Mouse (Mus musculus) bone marrow, adult 2 months (tissue): Measurements from ENCODE around the gene Shisa7. TPM values are rescaled to one million over a fixed set of nuclear protein-coding genes. Genes with fewer than 3 reads are reported as not detected.
A peak's percentile ranks its signal among the peaks of the same experiment; 100 is the strongest.
"Not testable (repeated sequence)": the region's sequence is repeated elsewhere in the genome, so short reads cannot be mapped to it uniquely, and the experiment has no call there.

ENCODE experiments used
- H3K27ac ChIP-seq: fragments of 200-500 bp; 2 replicates; pipeline ENCODE4 v1.5.1; 2012; ENCODE audit warnings: low read depth, mild to moderate bottlenecking, control low read depth, inconsistent platforms, low read length; ENCODE audit not compliant: control insufficient read depth, poor library complexity, insufficient read depth
- H3K4me1 ChIP-seq: fragments of 200-500 bp; 2 replicates; pipeline ENCODE4 v1.6.1; 2011; ENCODE audit warnings: low read length; ENCODE audit not compliant: control insufficient read depth, insufficient read depth
- H3K4me3 ChIP-seq: fragments of 200-500 bp; replicated peaks from 2 replicates; pipeline ENCODE3; 2011; ENCODE audit warnings: mild to moderate bottlenecking, low read depth, low read length, control low read depth; ENCODE audit not compliant: control insufficient read depth
- CTCF ChIP-seq: fragments of 200-500 bp; IDR thresholded peaks from 2 replicates; pipeline ENCODE4 v1.5.1; 2011; ENCODE audit warnings: low read length, control low read depth; ENCODE audit not compliant: control insufficient read depth, insufficient read depth
- POLR2A ChIP-seq: fragments of 200-500 bp; IDR thresholded peaks from 2 replicates; pipeline ENCODE4 v1.6.1; 2011; ENCODE audit warnings: low read depth, mild to moderate bottlenecking, control low read depth, low read length, borderline replicate concordance; ENCODE audit not compliant: control insufficient read depth
- WGBS: fragments of 180-500 bp; shearing (Covaris S2); methylation state at CpG from one replicate; pipeline ENCODE4 v1.1.7; 2018; 5-methylcytosine and 5-hydroxymethylcytosine counted together
- polyA plus RNA-seq: library from polyadenylated mRNA; stranded (reverse); fragments of >200 nt; gene quantifications from 2 replicates; pipeline ENCODE4 v1.2.4, GENCODE M21; 2011; ENCODE audit warnings: low replicate concordance; ENCODE audit not compliant: missing spikeins, insufficient read depth, insufficient read length

Shisa7 gene
- polyA plus RNA-seq, 1 experiment = 0.67 TPM

DNA sequence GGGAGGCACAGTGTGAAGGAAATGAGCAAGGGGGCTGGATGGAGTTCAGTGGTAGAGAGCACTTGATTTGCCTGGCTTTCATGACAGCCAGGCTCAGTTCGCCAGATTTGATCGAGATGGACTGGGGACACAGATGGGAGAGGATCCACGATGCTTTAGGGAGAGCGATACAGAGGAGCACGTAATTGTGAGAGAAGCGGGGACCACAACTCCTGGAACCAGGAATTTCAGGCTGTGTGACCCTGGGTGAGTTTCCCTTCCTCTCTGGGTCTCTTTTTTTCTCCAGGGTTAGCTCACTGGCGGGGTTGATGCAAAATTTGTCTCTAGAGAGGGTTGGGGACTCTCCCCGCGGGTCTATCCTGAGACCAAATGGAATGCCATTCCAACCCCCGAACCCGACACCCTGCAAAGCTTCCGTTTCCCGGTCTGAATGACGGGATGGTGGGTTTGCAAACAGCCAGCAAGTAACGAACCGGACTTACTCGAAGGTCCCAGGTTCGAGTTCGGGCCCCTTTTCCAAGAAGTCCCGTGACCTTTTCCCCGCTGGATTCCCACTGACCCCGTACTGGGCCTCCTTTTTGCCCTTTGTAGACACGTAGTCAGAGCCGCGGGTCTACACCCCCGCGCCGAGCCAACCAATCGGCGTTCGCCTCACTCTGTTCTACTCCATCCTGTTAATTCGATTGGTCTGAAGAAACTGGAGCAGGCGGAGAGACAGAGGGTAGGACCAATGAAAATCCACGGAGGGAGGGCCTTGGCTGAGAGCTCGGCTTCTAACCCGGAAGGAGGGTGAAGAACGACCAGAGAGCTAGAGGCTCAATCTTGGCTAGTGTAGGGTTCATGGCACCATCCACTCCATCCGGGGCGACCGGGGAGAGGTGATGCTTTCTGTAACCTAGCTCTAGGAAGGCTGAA lies 21.3 kb upstream of the Shisa7 start:
- no peaks in the 10 kb centered on the region; the same call in 1 of the 2 replicates for H3K4me1 ChIP-seq
- 4% methylated on average over 40 of the region's 40 CpGs for WGBS
- peak; percentile 75 for TF ChIP-seq POLR2A
- TF ChIP-seq CTCF = no peak
- peak overlapping the region; percentile 78 for H3K4me3 ChIP-seq
- peak overlapping the region; percentile 67 for H3K27ac ChIP-seq

DNA sequence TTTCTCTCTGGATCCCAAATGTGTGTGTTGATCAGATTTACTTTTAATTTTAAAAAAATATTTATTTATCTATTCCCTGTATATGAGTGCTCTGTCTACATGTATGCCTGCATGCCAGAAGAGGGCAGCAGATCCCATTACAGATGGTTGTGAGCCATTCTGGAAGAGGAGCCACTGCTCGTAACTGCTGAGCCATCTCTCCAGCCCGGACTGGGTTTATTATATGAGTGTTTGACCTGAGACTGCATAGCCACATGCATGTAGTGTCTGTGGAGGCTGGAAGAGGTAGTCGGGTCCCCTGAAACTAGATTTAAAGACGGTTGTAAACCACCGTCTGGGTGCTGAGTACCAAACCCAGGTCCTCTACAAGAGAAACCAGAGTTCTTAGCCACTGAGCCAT lies 20.6 kb upstream of the Shisa7 start:
- WGBS = 62% methylated on average over 5 of the region's 5 CpGs
- TF ChIP-seq POLR2A (no peak), CTCF (peak; percentile 35; the same call in 1 of the 2 replicates)
- Histone ChIP-seq H3K4me1 (no peaks in the 10 kb centered on the region; the same call in 1 of the 2 replicates), H3K27ac (no peak overlapping the region), H3K4me3 (no peak overlapping the region)

DNA sequence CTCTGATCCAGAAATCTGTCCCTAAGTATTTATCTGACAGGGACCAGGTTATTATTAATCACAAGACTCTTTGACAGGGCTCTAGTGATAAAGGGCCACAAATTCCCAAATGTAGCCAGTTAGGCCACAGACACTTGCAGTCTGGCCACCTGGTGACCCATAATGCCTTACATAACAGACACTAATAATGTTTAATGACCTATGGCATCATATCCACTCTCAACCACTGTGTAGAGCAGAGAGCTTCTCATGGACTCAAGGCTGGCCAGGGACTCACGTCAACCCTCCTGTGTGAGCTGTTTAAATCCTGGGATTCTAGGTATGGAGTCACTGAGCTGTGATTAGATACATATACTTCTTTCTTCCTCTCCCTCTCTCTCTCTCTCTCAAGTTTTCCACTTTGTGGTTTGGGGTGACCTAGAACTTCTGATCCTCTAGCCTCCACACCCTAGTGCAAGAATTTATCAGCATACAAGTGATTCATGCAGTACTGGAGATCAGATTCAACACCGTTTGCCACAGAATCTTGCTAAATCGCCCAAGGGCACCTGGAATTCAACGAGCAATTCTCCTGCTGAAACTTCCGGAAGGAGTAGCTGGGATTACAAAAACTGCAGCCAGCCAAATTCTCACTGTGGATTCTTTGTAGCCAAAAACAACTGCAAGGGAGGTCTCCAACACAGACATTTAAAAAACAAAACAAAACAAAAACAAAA lies 19.8 kb upstream of the Shisa7 start:
- no peak overlapping the region for H3K4me3 ChIP-seq
- H3K4me1 ChIP-seq = no peaks in the 10 kb centered on the region; the same call in 1 of the 2 replicates
- WGBS = 79% methylated on average over 5 of the region's 5 CpGs
- no peak for TF ChIP-seq POLR2A
- no peak for TF ChIP-seq CTCF
- no peak overlapping the region for H3K27ac ChIP-seq

DNA sequence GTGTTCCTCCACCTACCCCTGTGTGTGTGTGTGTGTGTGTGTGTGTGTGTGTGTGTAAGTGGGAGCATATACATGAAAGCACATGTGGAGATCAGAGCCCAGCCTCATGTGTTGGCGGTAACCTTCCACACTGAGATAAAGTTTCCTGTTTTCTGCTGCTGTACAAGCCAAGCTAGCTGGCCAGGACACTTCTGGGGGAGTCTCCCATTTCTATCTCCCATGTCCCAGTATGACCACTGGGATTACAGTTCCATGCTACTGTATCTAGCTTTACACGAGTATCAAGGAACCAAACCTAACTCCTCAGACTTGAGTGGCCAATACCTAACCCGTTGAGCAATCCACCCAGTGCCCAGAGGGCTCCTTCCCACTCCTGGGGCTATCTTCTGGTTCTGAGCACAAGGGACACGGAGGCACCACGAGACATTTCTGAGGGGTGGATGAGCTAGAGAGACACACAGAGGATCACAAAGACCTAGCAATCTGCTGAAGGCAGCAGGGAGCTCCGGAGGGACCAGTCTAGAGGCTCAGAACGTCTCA lies 19.1 kb upstream of the Shisa7 start:
- TF ChIP-seq CTCF = no peak
- no peak for TF ChIP-seq POLR2A
- 71% methylated on average over 7 of the region's 7 CpGs for WGBS

DNA sequence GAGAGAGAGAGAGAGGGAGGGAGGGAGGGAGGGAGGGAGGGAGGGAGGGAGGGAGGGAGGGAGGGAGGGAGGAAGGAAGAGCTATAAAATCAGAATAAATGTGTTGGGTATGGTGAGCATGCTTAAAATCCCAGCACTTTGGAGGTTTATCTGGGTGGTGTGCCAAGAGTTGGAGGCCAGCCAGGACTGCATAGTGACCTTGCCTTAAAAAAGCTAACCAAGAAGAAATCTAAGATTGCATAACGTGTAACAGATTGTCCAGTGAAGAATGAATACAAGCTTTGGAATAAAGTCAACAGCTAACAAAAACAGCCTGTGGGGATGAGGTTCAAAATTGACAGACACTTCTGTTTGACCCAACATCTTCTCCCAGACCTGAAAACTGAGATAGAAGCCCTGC lies 18.5 kb upstream of the Shisa7 start:
- WGBS = 9% methylated on average over 1 of the region's 1 CpGs
- no peak overlapping the region for H3K4me3 ChIP-seq
- H3K4me1 ChIP-seq = no peaks in the 10 kb centered on the region; the same call in 1 of the 2 replicates
- no peak overlapping the region for H3K27ac ChIP-seq
- TF ChIP-seq CTCF (no peak), POLR2A (no peak)

More for the DNA sequence above, 19.1 kb upstream of the Shisa7 start:
- Histone ChIP-seq H3K4me1 (no peaks in the 10 kb centered on the region; the same call in 1 of the 2 replicates), H3K27ac (no peak overlapping the region), H3K4me3 (no peak overlapping the region)

GRCm38 (mm10) chr7:4860926-4861325 lies 16.4 kb upstream of the Shisa7 start:
- H3K4me1 ChIP-seq, H3K27ac ChIP-seq, H3K4me3 ChIP-seq: not testable (repeated sequence)
- 72% methylated on average over 3 of the region's 3 CpGs for WGBS

- TF ChIP-seq CTCF (no peak), POLR2A (no peak)
- 75% methylated on average over 12 of the region's 12 CpGs for WGBS
- H3K4me1 ChIP-seq = no peaks in the 10 kb centered on the region
- H3K4me3 ChIP-seq = no peak overlapping the region
- no peak overlapping the region for H3K27ac ChIP-seq
Measured at GRCm38 (mm10) chr7:4859418-4859978, 15.0 kb upstream of the Shisa7 start.

DNA sequence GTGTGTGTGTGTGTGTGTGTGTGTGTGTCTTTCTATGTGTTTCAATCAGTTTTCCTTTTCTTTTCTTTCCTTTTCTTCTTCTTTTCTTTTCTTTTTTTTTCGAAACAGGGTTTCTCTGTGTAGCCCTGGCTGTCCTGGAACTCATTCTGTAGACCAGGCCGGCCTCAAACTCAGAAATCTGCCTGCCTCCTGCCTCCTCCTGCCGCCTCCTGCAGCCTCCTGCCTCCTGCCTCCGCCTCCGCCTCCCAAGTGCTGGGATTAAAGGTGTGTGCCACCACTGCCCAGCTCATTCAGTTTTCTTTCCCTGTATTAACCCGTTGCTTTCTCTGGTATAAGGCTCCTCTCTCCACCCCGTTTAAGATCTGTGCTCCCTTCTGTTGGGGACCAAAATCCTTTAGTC lies 12.8 kb upstream of the Shisa7 start:
- no peak overlapping the region for H3K27ac ChIP-seq
- WGBS = 77% methylated on average over 7 of the region's 7 CpGs
- no peaks in the 10 kb centered on the region for H3K4me1 ChIP-seq
- TF ChIP-seq CTCF (no peak), POLR2A (no peak)
- H3K4me3 ChIP-seq = no peak overlapping the region
